Mouse (Mus musculus) ES-E14 (cell line): ENCODE data around the gene Hoxa13.

ENCODE experiments used
- HCFC1 ChIP-seq: IDR thresholded peaks from 2 replicates; pipeline ENCODE4 v1.6.1; 2012; ENCODE audit warnings: low read length, inconsistent platforms, borderline replicate concordance; ENCODE audit not compliant: insufficient read depth
- MAFK ChIP-seq: IDR thresholded peaks from 2 replicates; pipeline ENCODE4 v1.6.1; 2014; ENCODE audit warnings: mild to moderate bottlenecking, low read depth, low read length, inconsistent platforms; ENCODE audit not compliant: insufficient read depth

DNA sequence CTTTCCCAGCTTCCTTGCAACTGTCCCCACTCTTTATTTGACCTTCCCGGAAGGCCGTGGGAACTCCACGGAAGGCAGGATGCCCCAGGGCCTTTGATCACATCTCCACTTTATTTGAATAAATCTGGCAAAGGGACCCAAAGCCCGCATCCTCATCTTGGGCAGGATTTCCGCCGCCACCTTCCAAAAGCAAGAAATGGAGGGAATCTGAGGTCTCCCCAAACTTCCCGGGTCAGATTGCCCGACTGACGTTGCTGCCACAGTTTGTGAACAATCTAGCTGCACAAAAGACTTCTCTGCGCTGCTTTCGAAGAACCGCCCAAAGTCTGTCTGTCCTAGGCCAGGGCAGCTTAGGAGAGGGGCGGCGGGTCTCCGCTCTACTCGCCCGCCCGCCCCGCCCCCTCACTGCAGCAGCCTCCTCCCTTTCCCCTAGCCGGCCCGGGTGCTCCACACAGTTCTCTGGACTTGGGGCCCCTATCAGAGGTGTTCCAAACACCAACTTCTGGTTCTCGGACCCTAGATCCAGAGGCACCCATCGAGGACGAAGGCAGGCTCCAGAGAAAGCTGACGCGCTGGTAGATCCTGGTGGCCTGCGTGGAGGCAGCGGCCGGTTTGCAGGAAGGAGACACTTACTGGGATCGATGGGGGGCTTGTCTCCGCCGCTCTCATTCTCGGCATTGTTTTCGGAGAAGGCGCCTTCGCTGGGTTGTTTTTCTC lies 35.6 kb downstream of the Hoxa13 start:
- no peak for TF ChIP-seq HCFC1
- no peak for TF ChIP-seq MAFK
